Mouse (Mus musculus): ENCODE measurements around the gene Eif2b3.

Gene Eif2b3

DNA sequence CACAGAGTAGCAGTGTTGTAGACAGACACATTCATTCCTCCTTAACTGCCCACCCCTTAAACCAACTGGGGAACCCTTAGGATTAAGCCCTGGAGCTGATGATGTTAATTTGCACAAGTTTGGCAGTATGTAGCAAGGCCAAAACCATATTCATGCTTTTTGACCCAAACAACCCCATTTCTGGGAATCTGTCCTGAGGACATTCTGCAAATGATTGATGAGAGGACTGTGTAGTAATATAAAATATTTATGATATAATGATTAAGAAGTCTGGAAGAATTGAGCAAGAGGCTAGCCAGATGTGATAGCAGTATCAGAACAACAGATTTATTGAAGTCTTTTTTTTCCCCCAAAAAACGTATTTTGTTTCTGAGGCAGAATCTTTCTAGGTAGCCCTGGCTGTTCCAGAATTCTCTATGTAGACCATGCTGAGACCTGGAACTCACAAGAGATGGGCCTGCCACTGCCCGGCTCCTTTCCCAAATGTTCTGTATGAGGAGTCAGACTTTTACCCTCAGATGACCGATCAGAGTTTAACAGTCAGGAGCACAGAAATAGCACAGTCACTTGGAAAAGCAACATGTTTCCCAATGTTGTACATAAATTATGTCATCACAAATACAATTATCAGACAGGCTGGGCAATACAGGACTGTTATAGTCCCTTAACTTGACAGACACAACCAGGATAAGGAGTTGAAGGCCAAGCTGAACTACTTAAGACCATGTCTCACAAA is 75.6 kb downstream of the Eif2b3 start:
- DNase-seq (ENCODE audit: inconsistent age in 2 of 2, low spot score in 1 of 2): peak in 1 of 2 experiments; percentile 84

DNA sequence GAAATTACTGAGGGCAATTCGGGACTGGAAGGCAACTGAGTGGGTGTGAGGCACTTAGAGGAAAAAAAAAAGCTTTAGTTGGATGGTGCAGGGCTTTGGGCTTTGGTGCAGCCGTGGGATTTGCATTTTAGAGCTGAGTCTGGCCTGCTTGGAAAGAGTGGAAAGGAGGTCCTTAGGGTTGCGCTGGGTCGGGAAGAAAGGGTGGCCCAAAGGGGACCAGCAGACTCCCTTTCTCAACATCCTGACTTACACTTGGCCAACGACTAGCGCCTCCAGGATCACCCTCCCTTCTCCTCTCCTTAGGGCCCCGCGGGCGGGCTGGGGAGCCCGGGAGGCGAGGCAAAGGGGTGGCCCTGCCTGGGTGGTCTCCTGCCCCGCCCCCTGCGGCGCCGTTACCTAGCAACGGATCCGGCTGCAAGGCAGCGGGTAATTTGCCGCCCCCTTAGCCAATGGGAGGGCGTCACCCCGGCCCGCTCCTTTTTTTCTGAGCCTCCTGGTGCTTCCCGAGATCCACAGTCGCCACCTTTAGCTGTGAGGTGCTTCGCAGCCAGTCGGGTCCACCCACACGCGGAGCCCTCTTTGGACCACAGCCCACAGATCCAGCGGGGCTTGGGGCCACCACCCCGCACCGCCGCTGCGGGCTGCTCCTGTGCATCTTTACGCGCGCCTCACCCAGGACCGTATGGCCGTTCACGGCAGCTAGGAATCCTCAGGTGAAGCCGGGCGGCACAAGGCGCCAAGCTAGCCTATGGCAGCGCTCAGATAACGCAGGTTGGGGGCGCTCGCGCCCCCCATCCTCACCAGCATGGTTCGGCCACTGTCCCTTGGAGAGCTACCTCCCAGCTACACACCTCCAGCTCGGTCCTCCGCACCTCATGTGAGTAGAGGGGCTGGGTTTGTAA is 76.6 kb downstream of the Eif2b3 start, which contains the start of gene Ptch2:
Gene Ptch2, plus strand, starts transcription at position 525 of the 902 bp plus-strand sequence.
- peak; percentile 68 to 81 for DNase-seq (ENCODE audit: inconsistent age in 2 of 2, low spot score in 1 of 2)

- DNase-seq (ENCODE audit: inconsistent age in 2 of 2, low spot score in 1 of 2): peak in 1 of 2 experiments; percentile 74
Measured at GRCm38 (mm10) chr4:117096666-117097065, 77.5 kb downstream of the Eif2b3 start.

GRCm38 (mm10) chr4:117097969-117098763 is 79.0 kb downstream of the Eif2b3 start:
- peak in 1 of 2 experiments; percentile 73 for DNase-seq (ENCODE audit: inconsistent age in 2 of 2, low spot score in 1 of 2)

DNA sequence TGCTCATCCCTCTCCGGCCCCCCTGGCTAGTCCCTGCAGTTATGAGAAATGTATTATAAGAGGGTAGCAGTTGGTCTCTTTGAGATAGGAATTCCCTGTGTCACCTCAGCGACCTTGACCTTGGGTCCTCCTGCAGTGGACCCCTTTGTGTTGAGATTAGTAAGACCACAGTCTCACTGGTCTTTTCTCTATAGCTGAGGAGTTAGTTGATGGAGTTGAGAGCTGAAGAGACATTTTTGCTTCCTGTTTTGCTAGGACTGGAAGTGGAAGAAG is 79.5 kb downstream of the Eif2b3 start:
- no peak for DNase-seq (ENCODE audit: inconsistent age in 2 of 2, low spot score in 1 of 2)

GRCm38 (mm10) chr4:117100036-117100435 is 80.8 kb downstream of the Eif2b3 start:
- no peak for DNase-seq (ENCODE audit: inconsistent age in 2 of 2, low spot score in 1 of 2)

DNA sequence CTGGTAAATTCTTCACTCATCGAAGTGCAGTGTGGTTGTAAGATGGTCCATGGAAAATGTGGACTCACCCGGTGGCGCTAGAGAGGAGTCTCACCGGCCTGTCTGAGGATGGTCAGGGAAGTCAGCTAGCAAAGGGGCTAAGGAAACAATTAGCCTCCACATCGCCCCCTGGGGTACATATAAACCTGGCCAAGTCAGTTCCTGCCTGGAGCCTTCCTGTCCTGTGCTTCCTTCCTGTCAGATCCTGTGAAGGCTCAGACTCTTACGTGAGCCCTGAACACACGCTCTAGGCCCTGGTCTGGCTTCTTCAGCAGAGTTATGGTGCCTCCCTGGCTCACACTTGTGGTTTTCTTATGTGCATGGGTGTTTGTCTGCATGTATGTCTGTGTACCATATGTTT is 82.0 kb downstream of the Eif2b3 start:
- DNase-seq (ENCODE audit: inconsistent age in 2 of 2, low spot score in 1 of 2): peak in 1 of 2 experiments; percentile 70

DNA sequence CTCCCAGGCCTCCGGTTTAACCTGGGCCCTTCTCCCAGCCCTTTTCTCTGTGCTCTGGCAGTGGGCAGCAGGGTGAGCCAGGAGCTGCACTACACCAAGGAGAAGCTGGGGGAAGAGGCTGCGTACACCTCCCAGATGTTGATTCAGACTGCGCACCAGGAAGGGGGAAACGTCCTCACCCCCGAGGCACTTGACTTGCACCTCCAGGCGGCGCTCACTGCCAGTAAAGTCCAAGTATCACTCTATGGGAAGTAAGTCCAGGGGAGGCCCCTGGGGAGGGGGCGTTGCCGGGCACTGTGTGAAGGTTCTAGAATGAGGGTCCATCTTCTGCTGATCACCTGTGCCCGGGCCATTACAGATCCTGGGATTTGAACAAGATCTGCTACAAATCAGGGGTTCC is 85.5 kb downstream of the Eif2b3 start:
- DNase-seq (ENCODE audit: inconsistent age in 2 of 2, low spot score in 1 of 2): no peak

DNA sequence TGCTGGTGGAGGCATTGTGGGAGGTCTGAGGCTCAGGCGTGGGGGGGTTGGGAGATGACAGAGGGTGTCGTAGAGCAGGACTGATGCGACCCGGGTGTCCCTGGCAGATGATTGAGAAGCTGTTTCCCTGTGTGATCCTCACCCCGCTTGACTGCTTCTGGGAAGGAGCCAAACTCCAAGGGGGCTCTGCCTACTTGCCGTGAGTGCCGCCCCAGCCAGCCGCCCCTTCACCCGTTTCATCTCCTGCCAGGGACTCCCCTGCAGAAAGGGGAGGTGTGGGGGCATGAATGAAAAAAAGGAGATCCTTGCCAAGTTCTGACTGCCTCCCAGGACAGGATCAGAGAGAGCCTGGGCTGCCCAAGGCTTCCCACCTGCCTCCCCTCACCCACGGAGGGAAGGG is 85.9 kb downstream of the Eif2b3 start:
- DNase-seq (ENCODE audit: inconsistent age in 2 of 2, low spot score in 1 of 2): peak in 1 of 2 experiments; percentile 49

DNA sequence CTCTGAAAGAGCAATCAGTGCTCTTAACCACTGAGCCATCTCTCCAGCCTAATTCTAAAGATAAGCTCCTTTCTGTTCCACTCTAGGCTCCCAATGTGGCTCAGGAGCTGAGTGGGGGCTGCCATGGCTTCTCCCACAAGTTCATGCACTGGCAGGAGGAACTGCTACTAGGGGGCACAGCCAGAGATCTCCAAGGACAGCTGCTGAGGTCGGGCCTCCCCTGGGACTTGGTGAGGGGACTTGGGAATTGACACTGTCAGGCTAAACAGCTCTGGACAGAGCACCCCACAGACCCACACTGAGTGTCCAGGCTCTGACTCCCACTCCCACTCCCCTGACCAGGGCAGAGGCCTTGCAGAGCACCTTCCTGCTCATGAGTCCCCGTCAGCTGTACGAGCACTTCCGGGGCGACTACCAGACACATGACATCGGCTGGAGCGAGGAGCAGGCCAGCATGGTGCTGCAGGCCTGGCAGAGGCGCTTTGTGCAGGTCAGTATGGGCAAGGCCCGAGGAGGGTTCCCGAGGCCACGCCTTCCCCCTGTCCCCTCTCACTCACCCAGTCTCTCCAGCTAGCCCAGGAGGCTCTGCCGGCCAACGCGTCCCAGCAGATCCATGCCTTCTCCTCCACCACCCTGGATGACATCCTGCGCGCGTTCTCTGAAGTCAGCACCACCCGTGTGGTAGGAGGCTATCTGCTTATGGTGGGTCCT is 88.8 kb downstream of the Eif2b3 start:
- no peak for DNase-seq (ENCODE audit: inconsistent age in 2 of 2, low spot score in 1 of 2)

DNA sequence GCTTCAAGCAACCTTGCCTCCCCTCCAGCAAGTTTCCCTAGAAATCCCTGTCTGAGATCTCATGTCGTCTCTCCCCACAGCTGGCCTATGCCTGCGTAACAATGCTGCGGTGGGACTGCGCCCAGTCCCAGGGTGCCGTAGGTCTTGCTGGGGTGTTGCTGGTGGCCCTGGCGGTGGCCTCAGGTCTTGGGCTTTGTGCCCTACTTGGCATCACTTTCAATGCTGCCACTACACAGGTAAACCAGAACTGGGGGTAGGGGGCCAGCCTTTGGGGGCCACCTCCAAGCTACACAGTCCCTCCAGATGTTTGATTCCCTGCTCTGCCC is 89.3 kb downstream of the Eif2b3 start:
- peak in 1 of 2 experiments; percentile 8 for DNase-seq (ENCODE audit: inconsistent age in 2 of 2, low spot score in 1 of 2)

GRCm38 (mm10) chr4:117109330-117109729 is 90.1 kb downstream of the Eif2b3 start:
- no peak for DNase-seq (ENCODE audit: inconsistent age in 2 of 2, low spot score in 1 of 2)

DNA sequence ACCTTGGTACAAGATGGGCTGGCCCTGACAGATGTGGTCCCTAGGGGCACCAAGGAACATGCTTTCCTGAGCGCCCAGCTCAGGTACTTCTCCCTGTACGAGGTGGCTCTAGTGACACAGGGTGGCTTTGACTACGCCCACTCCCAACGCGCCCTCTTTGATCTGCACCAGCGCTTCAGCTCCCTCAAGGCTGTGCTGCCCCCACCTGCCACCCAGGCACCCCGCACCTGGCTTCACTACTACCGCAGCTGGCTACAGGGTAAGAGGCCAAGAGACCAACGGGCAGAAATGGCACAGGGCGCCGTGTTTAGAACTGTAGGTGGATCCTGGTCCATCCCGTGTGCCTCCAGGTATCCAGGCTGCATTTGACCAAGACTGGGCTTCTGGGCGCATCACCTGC is 91.0 kb downstream of the Eif2b3 start:
- DNase-seq (ENCODE audit: inconsistent age in 2 of 2, low spot score in 1 of 2): no peak

GRCm38 (mm10) chr4:117110985-117111384 is 91.8 kb downstream of the Eif2b3 start:
- DNase-seq (ENCODE audit: inconsistent age in 2 of 2, low spot score in 1 of 2): no peak

GRCm38 (mm10) chr4:117113237-117113636 is 94.0 kb downstream of the Eif2b3 start:
- DNase-seq (ENCODE audit: inconsistent age in 2 of 2, low spot score in 1 of 2): no peak

- no peak for DNase-seq (ENCODE audit: inconsistent age in 2 of 2, low spot score in 1 of 2)
Measured at GRCm38 (mm10) chr4:117115592-117115991, 96.4 kb downstream of the Eif2b3 start.

DNA sequence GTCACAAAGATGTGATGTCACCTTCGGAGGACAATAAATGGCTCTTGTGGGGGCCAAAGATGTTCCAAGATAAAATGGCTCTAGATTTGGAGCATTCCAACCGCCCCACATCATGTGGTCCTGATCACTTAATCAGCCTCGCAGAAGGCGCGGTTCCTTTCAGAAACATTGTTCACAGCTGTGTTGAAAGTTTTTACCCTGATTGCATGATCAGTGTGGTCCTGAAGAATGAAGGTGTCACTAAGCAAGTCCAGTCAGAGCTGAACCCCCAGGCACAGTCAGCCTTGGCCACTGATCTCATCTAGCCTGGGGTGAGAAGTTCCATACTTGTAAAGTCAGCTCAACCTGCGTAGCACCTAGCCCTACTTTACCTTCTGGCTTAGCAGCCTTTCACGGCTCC is 98.7 kb downstream of the Eif2b3 start:
- DNase-seq (ENCODE audit: inconsistent age in 2 of 2, low spot score in 1 of 2): no peak

- no peak for DNase-seq (ENCODE audit: inconsistent age in 2 of 2, low spot score in 1 of 2)
Measured at GRCm38 (mm10) chr4:117119636-117120035, 100.4 kb downstream of the Eif2b3 start.

DNA sequence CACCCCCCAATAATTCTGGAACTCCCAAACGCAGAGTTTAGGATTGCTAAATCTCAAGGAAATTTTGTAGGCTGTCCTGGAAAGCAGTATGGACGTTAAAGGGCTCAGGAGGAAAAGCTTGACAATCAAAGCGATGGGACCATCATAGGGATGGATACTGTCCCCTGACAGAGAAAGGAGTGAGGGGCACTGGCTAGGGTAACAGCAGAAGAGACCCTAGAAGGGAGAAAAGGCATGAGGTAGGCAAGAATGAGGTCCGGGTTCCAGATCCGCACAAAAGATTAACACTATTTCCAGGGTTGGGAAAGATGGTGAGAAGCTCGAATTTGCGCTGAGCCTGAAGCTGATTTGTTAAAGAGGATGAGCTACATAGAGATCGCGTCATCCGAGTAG is 100.8 kb downstream of the Eif2b3 start:
- no peak for DNase-seq (ENCODE audit: inconsistent age in 2 of 2, low spot score in 1 of 2)

DNA sequence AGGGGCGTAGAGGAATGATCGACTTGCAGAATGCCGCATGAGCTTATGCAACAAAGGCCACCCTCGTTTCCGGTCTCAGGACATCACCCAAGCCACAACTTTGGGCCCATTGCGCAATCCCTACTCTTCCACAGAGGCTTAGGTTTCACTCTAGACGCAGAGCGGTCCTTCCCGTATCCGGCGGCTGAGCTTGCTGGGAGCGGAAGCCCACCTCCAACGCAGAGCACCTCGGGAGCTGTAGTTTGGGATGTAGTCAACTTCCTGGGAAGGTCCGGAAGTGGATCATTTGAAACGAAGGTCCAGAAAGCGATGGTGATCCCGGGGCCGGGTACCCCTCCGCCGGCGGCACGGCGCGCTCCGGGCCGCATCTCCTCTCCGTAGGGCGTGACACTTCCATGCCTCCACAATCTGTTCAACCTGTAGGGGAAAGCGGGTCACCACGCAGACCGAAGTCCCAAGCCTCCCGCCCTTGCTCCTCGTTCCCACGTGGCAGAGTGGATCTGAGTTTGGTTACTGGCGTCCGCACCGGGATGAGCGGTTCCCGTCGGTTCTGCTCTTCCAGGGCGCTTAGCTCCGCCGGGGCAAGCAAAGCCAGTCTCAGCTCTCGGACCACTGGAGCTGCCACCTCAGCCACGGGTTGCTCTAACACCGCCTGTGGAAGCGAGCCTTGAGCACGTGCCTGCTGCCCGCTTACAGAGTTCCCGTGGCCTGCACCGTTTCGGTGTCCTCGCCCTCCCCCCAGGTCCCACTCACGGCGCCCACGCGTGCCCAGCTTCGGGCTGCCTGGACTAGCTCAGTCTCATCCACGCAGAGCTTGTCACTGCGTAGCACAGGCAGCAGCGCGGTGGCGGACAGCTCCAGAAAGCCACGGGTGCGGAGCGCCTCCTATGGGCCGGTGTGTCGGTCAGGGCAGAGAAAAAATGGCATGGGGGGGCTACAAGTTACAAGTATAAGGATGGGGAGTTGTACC is 101.5 kb downstream of the Eif2b3 start:
- peak; percentile 98 to 99 for DNase-seq (ENCODE audit: inconsistent age in 2 of 2, low spot score in 1 of 2)

All from adrenal gland, adult (tissue).